Mouse (Mus musculus): ENCODE measurements around the gene Cdc42bpg. TPM values are rescaled to one million over a fixed set of nuclear protein-coding genes. Genes with fewer than 3 reads are reported as not detected.
A peak's percentile ranks its signal among the peaks of the same experiment; 100 is the strongest.

Gene Cdc42bpg
- polyA plus RNA-seq, 1 experiment from 2014 or later = 0.38 TPM

DNA sequence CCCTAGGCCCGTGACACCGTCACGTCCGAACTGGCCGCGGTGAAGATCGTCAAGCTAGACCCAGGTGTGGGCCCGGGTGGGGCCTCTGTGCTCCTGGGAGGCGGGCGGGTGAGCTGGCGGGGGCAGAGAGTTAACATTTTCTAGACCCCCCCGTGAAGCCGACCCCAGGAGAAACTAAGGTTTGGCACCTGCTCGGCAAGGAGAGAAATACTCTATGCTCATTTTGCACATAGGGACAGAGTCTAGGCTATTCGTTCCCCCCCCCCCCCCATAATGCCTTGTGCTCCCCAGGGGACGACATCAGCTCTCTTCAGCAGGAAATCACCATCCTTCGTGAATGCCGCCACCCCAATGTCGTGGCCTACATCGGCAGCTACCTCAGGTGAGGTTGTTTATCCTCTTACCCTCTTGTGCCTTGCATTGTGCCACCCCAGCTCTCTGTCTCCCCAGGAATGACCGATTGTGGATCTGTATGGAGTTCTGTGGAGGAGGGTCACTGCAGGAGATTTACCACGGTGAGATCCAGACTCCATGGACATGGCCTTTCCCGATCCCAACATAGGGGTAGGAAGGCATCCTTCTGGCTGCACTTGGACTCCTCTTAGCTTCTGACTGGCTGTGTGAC lies 35.3 kb downstream of the Cdc42bpg start:
- H3K27ac ChIP-seq = peak overlapping the region; percentile 81
- no peaks in the 10 kb centered on the region for H3K27me3 ChIP-seq (ENCODE audit: low read depth, poor library complexity, severe bottlenecking)
- 13% methylated on average over 23 of the region's 23 CpGs for WGBS
- peaks cover 45% of the 10 kb centered on the region for H3K4me1 ChIP-seq
- DNase-seq (ENCODE audit: low spot score) = no peak
- peaks cover 86% of the 10 kb centered on the region for H3K36me3 ChIP-seq
- H3K9me3 ChIP-seq (replicated peaks) = no peaks in the 10 kb centered on the region
- peak overlapping the region; percentile 82 for H3K4me3 ChIP-seq

DNA sequence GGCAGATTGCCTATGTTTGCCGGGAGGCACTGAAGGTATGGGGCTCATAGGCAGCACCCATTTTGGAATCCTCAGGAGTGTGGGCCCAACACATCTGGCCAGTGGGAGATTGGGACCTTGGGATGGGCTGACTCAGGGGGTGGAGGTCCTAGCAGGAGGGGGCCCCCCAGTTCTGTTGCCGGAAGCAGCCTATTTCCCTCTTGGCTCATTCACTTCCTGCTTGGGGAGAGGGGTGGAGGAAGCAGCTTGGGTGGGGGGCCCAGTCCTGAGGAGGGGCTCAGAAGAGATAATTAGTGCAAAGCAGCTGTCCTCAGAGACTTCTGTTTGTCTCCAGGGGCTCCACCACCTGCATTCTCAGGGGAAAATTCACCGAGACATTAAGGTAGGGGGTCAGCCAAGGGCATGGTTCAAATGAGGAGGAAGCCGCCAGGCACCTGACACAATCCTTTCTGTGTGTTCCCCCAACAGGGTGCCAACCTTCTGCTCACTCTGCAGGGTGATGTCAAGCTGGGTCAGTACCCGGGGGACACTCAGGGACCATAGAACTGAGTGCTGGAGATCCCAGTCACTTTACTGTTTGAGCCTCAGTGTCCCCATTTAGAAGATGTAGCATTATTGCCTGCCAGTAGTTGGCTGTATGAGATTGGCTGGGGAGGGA lies 36.1 kb downstream of the Cdc42bpg start:
- peak overlapping the region; percentile 33 for H3K27ac ChIP-seq
- peaks cover 37% of the 10 kb centered on the region for H3K4me1 ChIP-seq
- H3K27me3 ChIP-seq (ENCODE audit: low read depth, poor library complexity, severe bottlenecking) = no peaks in the 10 kb centered on the region
- no peak for DNase-seq (ENCODE audit: low spot score)
- 85% methylated on average over 5 of the region's 5 CpGs for WGBS
- H3K36me3 ChIP-seq = peaks cover 86% of the 10 kb centered on the region
- peak overlapping the region; percentile 23; the same call in 1 of the 2 replicates for H3K4me3 ChIP-seq
- H3K9me3 ChIP-seq (replicated peaks) = no peaks in the 10 kb centered on the region

DNA sequence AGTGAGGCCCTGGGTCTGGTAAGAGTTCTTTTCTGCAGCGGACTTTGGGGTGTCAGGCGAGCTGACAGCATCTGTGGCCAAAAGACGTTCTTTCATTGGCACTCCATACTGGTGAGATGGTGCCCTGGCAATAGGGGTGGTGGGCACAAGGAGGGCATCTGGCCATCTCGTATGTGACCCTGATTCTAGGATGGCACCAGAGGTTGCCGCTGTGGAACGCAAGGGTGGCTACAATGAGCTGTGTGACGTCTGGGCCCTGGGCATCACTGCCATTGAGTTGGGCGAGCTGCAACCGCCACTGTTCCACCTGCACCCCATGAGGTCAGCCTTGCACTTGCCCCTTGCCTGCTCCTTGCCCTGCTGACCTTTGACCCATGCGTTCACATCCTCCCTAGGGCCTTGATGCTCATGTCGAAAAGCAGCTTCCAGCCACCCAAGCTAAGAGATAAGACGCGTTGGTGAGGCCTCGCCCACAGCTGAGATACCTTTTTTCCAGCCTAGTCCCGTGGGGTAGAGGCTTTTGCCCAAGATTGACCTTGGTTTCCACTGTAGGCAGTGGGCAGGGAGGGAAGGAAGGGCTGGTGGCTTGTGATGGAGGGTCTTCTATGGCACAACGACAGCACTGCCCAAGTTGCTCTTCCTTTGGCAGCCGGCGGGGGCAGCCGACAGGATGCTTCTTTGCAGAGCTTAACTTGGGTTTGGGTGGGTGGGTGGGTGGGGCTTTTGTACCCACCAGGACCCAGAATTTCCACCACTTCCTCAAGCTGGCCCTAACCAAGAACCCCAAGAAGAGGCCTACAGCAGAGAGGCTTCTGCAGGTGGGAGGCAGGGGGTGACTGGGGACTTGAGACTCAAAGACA lies 37.0 kb downstream of the Cdc42bpg start:
- no peaks in the 10 kb centered on the region for H3K27me3 ChIP-seq (ENCODE audit: low read depth, poor library complexity, severe bottlenecking)
- no peak overlapping the region for H3K27ac ChIP-seq
- H3K4me3 ChIP-seq = no peak overlapping the region
- H3K36me3 ChIP-seq = peaks cover 84% of the 10 kb centered on the region
- H3K4me1 ChIP-seq = peaks cover 42% of the 10 kb centered on the region
- DNase-seq (ENCODE audit: low spot score) = no peak
- 86% methylated on average over 19 of the region's 19 CpGs for WGBS
- no peaks in the 10 kb centered on the region for H3K9me3 ChIP-seq (replicated peaks)

DNA sequence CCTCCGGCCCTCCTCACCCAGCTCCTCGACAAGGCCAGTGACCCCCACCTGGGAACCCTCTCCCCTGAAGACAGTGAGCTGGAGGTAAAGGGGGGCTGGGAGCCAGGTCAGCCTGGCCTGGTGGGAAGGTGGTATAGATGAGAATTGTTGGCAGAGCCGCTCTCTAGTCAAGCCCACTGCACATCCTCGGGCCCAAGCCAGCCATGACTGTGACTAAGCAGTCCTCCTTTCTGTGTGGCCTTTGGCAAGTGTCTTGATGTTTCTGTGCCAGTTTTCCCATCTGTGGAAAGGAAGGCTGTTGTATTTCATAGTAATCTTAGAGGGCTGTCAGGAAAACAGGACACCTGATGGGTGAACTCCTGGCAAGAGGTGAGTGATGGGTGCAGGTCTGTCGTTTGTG lies 37.7 kb downstream of the Cdc42bpg start:
- DNase-seq (ENCODE audit: low spot score) = no peak
- H3K9me3 ChIP-seq (replicated peaks) = no peaks in the 10 kb centered on the region
- H3K27ac ChIP-seq = no peak overlapping the region
- H3K27me3 ChIP-seq (ENCODE audit: low read depth, poor library complexity, severe bottlenecking) = no peaks in the 10 kb centered on the region
- no peak overlapping the region for H3K4me3 ChIP-seq
- WGBS = 93% methylated on average over 5 of the region's 5 CpGs
- peaks cover 49% of the 10 kb centered on the region for H3K4me1 ChIP-seq
- peaks cover 77% of the 10 kb centered on the region for H3K36me3 ChIP-seq

DNA sequence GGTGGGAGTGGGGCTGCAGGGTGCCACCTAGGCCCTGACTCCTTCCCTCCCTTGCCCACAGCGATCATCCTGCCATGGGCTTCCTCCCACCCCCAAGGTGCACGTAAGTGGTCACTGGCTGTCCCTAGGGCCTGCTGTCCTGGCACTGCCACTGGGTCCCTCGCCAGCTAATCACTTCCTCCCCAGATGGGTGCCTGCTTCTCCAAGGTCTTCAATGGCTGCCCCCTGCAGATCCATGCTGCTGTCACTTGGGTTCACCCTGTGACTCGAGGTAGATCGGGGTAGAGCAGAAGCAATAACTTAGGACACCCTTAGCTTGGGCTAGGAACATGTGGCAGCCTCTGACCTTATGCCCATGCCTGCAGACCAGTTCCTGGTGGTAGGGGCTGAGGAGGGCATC lies 39.8 kb downstream of the Cdc42bpg start:
- DNase-seq (ENCODE audit: low spot score) = no peak
- peaks cover 54% of the 10 kb centered on the region for H3K4me1 ChIP-seq
- H3K36me3 ChIP-seq = peaks cover 61% of the 10 kb centered on the region
- H3K27ac ChIP-seq = peak overlapping the region; percentile 16; the same call in 1 of the 2 replicates
- H3K27me3 ChIP-seq (ENCODE audit: low read depth, poor library complexity, severe bottlenecking) = no peaks in the 10 kb centered on the region
- 89% methylated on average over 5 of the region's 5 CpGs for WGBS
- no peak overlapping the region for H3K4me3 ChIP-seq
- no peaks in the 10 kb centered on the region for H3K9me3 ChIP-seq (replicated peaks)

DNA sequence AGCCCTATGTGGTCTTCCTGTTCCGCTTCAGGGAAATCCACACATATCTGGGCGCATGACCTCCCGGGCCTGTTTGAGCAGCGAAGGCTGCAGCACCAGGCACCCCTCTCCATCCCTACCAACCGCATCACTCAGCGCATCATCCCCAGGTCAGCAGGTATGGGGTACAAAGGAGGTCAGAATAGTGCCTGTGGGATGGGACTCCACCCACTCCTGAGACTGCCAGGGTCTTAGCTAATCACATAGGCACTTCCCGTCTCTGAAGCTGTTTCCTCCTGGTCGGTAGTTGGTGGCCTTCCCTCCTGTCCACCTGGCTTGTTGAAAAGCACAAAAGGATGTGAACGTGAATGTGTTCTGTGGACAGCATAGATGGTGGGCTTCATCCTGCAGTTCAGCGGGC lies 40.4 kb downstream of the Cdc42bpg start:
- Histone ChIP-seq H3K4me1 (peaks cover 53% of the 10 kb centered on the region), H3K36me3 (peaks cover 64% of the 10 kb centered on the region), H3K27ac (no peak overlapping the region), H3K27me3 (ENCODE audit: low read depth, poor library complexity, severe bottlenecking) (no peaks in the 10 kb centered on the region), H3K4me3 (no peak overlapping the region), H3K9me3 (replicated peaks) (no peaks in the 10 kb centered on the region)
- no peak for DNase-seq (ENCODE audit: low spot score)
- WGBS = 91% methylated on average over 10 of the region's 10 CpGs

DNA sequence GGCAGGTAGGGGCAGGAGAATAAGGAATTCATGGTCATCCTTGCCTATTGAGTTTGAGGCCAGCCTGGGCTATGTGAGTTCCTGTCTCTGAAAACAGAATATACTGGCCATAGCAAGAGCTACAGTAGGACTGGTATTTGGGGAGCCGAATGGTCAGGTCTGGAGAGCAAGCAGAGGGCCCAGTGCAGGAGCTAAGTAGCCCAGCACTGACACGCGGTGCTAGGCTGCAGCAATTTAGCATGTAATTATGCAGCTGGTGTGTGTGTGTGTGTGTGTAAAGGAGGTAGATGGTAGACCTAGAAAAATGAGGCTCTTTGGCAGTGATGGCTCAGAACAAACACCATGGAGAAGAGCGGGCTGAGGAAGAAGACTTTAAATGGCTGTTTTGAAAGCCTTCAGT lies 41.4 kb downstream of the Cdc42bpg start:
- WGBS = 89% methylated on average over 4 of the region's 4 CpGs
- Histone ChIP-seq H3K4me3 (no peak overlapping the region), H3K9me3 (replicated peaks) (no peaks in the 10 kb centered on the region), H3K4me1 (peaks cover 44% of the 10 kb centered on the region), H3K27ac (no peak overlapping the region), H3K36me3 (peaks cover 61% of the 10 kb centered on the region), H3K27me3 (ENCODE audit: low read depth, poor library complexity, severe bottlenecking) (no peaks in the 10 kb centered on the region)
- DNase-seq (ENCODE audit: low spot score) = no peak

DNA sequence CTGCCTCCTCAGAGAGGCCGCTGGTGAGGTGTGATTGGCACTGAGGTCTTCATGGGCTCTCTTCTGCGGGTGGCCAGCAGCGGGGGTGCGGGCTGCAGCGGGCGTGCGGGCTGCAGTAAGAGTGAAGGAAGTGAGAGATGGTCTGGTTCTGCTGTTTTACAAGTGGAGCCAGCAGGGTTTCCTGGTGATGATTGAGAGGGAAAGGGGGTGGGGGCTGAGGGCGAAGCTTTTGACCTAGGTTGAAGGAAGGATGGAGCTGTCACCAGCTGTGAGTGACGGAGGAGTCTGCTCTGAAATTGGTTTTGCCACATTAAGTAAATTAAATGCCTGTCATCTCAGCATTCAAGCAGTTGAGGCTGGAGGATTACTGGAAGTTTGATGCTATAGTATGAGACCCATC lies 42.5 kb downstream of the Cdc42bpg start:
- H3K9me3 ChIP-seq (replicated peaks) = no peaks in the 10 kb centered on the region
- H3K36me3 ChIP-seq = peaks cover 62% of the 10 kb centered on the region
- H3K4me1 ChIP-seq = peaks cover 40% of the 10 kb centered on the region
- H3K27ac ChIP-seq = peak overlapping the region; percentile 78
- no peak for DNase-seq (ENCODE audit: low spot score)
- WGBS = 36% methylated on average over 9 of the region's 9 CpGs
- no peaks in the 10 kb centered on the region for H3K27me3 ChIP-seq (ENCODE audit: low read depth, poor library complexity, severe bottlenecking)
- H3K4me3 ChIP-seq = peak overlapping the region; percentile 12; the same call in 1 of the 2 replicates

DNA sequence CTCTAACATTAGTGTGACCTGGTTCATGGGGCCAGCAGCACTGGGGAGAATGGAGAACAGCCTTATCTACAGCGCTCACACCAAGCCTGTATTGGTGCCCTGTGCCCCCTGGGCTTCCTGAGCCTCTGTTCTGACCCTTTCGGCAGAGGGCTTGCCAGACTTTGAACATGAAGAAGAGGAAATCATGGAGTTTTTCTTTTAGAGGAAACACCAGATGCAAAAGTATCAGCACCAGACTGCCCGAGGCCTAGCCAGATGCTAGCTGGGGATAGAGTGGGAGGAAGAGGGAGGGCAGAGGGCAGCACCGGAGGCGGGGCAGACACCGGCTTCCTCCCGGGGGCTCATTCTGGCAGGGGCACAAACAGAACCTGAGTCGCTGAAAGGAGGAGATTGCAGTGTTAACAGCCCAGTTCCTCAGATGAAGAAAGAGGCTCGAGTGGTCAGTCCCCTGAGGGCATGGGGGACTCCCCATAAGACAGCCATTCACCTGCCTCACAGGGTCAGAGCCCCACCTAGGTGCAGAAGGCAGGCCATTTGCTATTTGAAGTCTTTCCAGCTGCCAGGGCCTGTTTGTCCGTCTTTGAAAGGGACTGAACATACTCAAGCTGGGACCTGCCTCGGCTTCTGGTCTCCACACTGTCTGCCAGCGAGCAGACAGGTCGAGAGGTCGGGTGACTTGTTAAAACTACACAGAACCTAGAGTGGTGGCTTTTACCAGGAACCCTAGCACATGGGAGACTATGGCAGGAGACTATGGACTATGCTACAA lies 43.1 kb downstream of the Cdc42bpg start:
- H3K9me3 ChIP-seq (replicated peaks) = no peaks in the 10 kb centered on the region
- H3K4me3 ChIP-seq = peak overlapping the region; percentile 12; the same call in 1 of the 2 replicates
- H3K27me3 ChIP-seq (ENCODE audit: low read depth, poor library complexity, severe bottlenecking) = no peaks in the 10 kb centered on the region
- H3K4me1 ChIP-seq = peaks cover 40% of the 10 kb centered on the region
- WGBS = 21% methylated on average over 14 of the region's 14 CpGs
- H3K36me3 ChIP-seq = peaks cover 62% of the 10 kb centered on the region
- peak; percentile 60 for DNase-seq (ENCODE audit: low spot score)
- H3K27ac ChIP-seq = peak overlapping the region; percentile 78

DNA sequence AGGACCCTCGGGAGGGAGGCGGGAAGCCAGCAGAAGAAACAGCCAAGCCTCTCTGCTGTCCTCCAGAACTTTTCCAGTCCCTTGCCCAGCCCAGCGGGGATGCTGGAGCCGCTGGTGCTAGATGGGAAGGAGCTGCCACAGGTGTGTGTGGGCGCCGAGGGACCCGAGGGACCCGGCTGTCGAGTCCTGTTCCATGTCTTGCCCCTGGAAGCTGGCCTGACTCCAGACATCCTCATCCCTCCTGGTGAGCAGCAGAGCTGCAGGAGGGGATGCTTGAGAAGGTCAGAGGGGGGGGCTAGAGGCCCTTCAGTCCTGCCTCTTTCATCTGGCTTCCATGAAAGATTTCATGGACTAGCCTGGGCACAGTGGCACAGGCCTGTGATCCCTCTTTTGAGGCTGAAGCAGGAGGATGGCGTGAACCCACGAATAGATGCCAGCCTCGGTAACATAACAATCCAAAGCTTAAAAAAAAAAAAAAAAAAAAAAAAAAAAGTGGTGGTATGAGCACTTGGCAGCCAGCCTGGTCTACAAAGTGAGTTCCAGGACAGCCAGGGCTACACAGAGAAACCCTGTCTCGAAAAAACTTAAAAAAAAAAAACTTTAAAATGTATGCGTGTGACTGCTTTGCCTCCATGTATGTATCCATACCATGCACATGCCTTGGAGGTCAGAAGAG lies 45.3 kb downstream of the Cdc42bpg start:
- peaks cover 36% of the 10 kb centered on the region for H3K4me1 ChIP-seq
- 78% methylated on average over 14 of the region's 14 CpGs for WGBS
- no peaks in the 10 kb centered on the region for H3K27me3 ChIP-seq (ENCODE audit: low read depth, poor library complexity, severe bottlenecking)
- H3K27ac ChIP-seq = peak overlapping the region; percentile 38; the same call in 1 of the 2 replicates
- H3K36me3 ChIP-seq = peaks cover 50% of the 10 kb centered on the region
- H3K9me3 ChIP-seq (replicated peaks) = no peaks in the 10 kb centered on the region
- H3K4me3 ChIP-seq = no peak overlapping the region
- DNase-seq (ENCODE audit: low spot score) = no peak

DNA sequence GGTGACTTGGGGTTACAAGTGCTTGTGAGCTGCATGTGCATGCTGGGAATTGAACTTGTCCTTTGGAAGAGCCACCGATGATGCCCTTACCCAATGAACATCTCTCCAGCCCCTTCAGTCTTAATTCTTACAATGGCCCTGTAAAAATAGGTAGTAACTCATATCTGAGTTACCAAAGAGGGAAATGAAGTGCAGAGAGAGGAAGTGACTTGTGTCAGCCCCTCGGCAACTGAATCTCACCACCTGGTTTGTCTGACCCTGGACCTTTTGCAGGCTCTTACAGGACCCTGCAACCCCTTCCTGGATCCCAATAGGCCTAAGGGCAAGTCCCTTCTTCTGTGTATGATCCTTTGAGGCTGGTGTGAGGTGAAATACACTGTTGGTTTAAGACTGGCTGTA lies 45.9 kb downstream of the Cdc42bpg start:
- H3K27ac ChIP-seq = no peak overlapping the region
- no peak overlapping the region for H3K4me3 ChIP-seq
- no peaks in the 10 kb centered on the region for H3K27me3 ChIP-seq (ENCODE audit: low read depth, poor library complexity, severe bottlenecking)
- peaks cover 36% of the 10 kb centered on the region for H3K4me1 ChIP-seq
- H3K9me3 ChIP-seq (replicated peaks) = no peaks in the 10 kb centered on the region
- H3K36me3 ChIP-seq = peaks cover 45% of the 10 kb centered on the region
- DNase-seq (ENCODE audit: low spot score) = no peak
- WGBS = 89% methylated on average over 2 of the region's 2 CpGs

DNA sequence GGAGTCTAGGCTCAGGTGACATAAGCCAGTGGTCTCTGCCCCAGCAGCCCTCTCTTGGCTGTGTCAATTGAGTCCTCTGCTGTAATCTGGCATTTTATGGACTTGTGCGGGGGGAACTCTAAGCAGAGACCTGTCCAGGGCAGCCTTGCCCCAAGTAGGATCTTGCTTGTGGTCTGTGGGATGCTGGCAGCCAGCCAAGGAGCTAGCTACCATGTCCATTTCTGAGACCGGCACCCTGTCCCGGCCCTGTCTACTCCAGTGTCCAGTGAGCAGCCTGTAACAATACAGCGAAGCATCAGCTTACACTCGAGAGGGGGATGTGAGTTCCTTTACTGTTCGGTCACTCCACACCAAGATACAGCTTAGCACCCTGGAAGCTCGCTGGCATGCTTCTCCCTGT lies 47.8 kb downstream of the Cdc42bpg start:
- Histone ChIP-seq H3K4me3 (no peak overlapping the region), H3K27me3 (ENCODE audit: low read depth, poor library complexity, severe bottlenecking) (no peaks in the 10 kb centered on the region), H3K36me3 (peaks cover 34% of the 10 kb centered on the region), H3K9me3 (replicated peaks) (no peaks in the 10 kb centered on the region), H3K27ac (no peak overlapping the region), H3K4me1 (peaks cover 20% of the 10 kb centered on the region)
- 87% methylated on average over 7 of the region's 7 CpGs for WGBS
- DNase-seq (ENCODE audit: low spot score) = no peak
